Mouse (Mus musculus) cerebellum, postnatal 14 days (tissue): ENCODE measurements at regions not wholly inside any gene's neighbourhood (a gene's known extent, or its start where the extent isn't known, plus 50 kb on each side); places are given as distances from the start of the nearest gene placed in this dataset.

Experiments used
- DNase-seq, 2 experiments: peaks; one replicate each; pipeline ENCODE4 v3.0.0; 2021; ENCODE audit warnings: mixed read lengths in 2 of 2

DNA sequence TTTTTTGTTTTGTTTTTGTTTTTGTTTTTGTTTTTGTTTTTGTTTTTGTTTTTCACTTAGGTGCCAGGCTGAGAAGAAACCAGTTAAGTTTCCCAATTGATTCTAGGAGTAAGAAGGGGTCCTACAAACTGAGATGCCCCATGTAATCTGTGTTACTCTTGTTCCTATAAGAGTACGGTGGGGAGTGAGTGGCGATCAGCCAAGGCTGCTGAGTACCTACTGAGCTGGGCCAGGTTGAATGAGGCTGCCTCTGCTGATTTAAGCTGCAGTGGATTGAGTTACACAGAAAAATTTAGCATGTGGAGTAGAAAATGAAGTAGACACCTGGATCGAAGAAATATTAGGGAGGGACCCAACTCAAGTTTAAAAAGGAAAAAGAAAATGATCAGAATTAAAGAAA is 494.7 kb downstream of the Ncam2 start:
- DNase-seq: peak; percentile 60 to 61

GRCm38 (mm10) chr16:81703419-81703818 is 502.9 kb downstream of the Ncam2 start:
- DNase-seq: no peak
